Mouse (Mus musculus) lung, postnatal 0 days (tissue): ENCODE results near the gene Slc23a2. TPM values are rescaled to one million over a fixed set of nuclear protein-coding genes. Genes with fewer than 3 reads are reported as not detected.

Experiments used
- ATAC-seq: fragments of 200-750 bp; cut with Nextera tagmentation; 2 replicates; pipeline ENCODE4 v1.8.0; 2017; ENCODE audit warnings: moderate library complexity
- DNase-seq: peaks from one replicate; pipeline ENCODE4 v3.0.0-alpha.2; 2016; ENCODE audit warnings: low spot score
- H3K27ac ChIP-seq: fragments of 300-500 bp; sonication (generic); 2 replicates; pipeline ENCODE4 v1.5.1; 2014; ENCODE audit warnings: antibody characterized with exemption, mild to moderate bottlenecking, low read length, mixed read lengths
- H3K27me3 ChIP-seq: fragments of 300-500 bp; sonication (generic); replicated peaks from 2 replicates; pipeline ENCODE4 v1.6.1; 2014; ENCODE audit warnings: low read length, mixed read lengths; ENCODE audit not compliant: insufficient read depth
- H3K36me3 ChIP-seq: fragments of 300-500 bp; sonication (generic); 2 replicates; pipeline ENCODE4 v1.6.1; 2014; ENCODE audit warnings: low read length, mixed read lengths; ENCODE audit not compliant: insufficient read depth
- H3K4me1 ChIP-seq: fragments of 300-500 bp; sonication (generic); 2 replicates; pipeline ENCODE4 v1.6.1; 2014; ENCODE audit warnings: antibody characterized with exemption, low read depth, low read length, mixed read lengths; ENCODE audit not compliant: insufficient read depth
- H3K4me2 ChIP-seq: fragments of 300-500 bp; sonication (generic); replicated peaks from 2 replicates; pipeline ENCODE4 v1.6.1; 2014; ENCODE audit warnings: low read depth, mild to moderate bottlenecking, low read length, moderate library complexity, mixed read lengths
- H3K4me3 ChIP-seq: fragments of 300-500 bp; sonication (generic); 2 replicates; pipeline ENCODE4 v1.5.1; 2014; ENCODE audit warnings: low read depth, low read length
- H3K9ac ChIP-seq: fragments of 300-500 bp; sonication (generic); replicated peaks from 2 replicates; pipeline ENCODE4 v1.6.1; 2014; ENCODE audit warnings: low read depth, mild to moderate bottlenecking
- H3K9me3 ChIP-seq: fragments of 300-500 bp; sonication (generic); 2 replicates; pipeline ENCODE4 v1.6.1; 2016; ENCODE audit warnings: low read length, mixed read lengths
- CTCF ChIP-seq: IDR thresholded peaks from 2 replicates; pipeline ENCODE4 v1.5.1; 2016; ENCODE audit warnings: antibody characterized with exemption, mild to moderate bottlenecking
- EP300 ChIP-seq: IDR thresholded peaks from 2 replicates; pipeline ENCODE4 v1.6.1; 2016; ENCODE audit warnings: antibody characterized with exemption, mild to moderate bottlenecking, control low read depth
- WGBS: fragments of 180-500 bp; shearing (Covaris S2); extraction: QIAGEN DNeasy Blood & Tissue Kit; methylation state at CpG from one replicate; pipeline ENCODE4 v1.1.7; 2014; 5-methylcytosine and 5-hydroxymethylcytosine counted together
- polyA plus RNA-seq: library from polyadenylated mRNA; unstranded; fragments of >200 nt; fragmentation: Nextera tagmentation; extraction: Ambion mirVana; gene quantifications from 2 replicates; pipeline ENCODE4 v1.2.1, GENCODE M21; 2015

Gene Slc23a2
- polyA plus RNA-seq, 1 experiment from 2014 or later: 35.8 TPM

- TF ChIP-seq CTCF (no peak), EP300 (no peak)
- Histone ChIP-seq H3K4me2 (no peak overlapping the region), H3K36me3 (no peaks in the 10 kb centered on the region), H3K4me1 (no peaks in the 10 kb centered on the region), H3K27ac (no peak overlapping the region), H3K9me3 (no peaks in the 10 kb centered on the region), H3K27me3 (no peaks in the 10 kb centered on the region), H3K4me3 (no peak overlapping the region), H3K9ac (no peak overlapping the region)
- no peak for ATAC-seq
- DNase-seq: no peak
- 53% methylated on average over 3 of the region's 3 CpGs for WGBS
Measured at GRCm38 (mm10) chr2:132176289-132176848, 31.5 kb upstream of the Slc23a2 start.

- Histone ChIP-seq H3K4me3 (no peak overlapping the region), H3K4me2 (no peak overlapping the region), H3K4me1 (no peaks in the 10 kb centered on the region), H3K9ac (no peak overlapping the region), H3K9me3 (no peaks in the 10 kb centered on the region), H3K27me3 (no peaks in the 10 kb centered on the region), H3K27ac (no peak overlapping the region), H3K36me3 (no peaks in the 10 kb centered on the region)
- TF ChIP-seq EP300 (no peak), CTCF (no peak)
- no peak for DNase-seq
- ATAC-seq: no peak
- WGBS: 85% methylated on average over 3 of the region's 3 CpGs
Measured at GRCm38 (mm10) chr2:132174048-132174447, 29.1 kb upstream of the Slc23a2 start.

- ATAC-seq: no peak
- TF ChIP-seq EP300 (no peak), CTCF (no peak)
- no peaks in the 10 kb centered on the region for H3K36me3 ChIP-seq
- H3K27ac ChIP-seq: no peak overlapping the region
- H3K9me3 ChIP-seq: no peaks in the 10 kb centered on the region
- 58% methylated on average over 8 of the region's 8 CpGs for WGBS
- no peak overlapping the region for H3K9ac ChIP-seq
- no peaks in the 10 kb centered on the region for H3K4me1 ChIP-seq
- H3K27me3 ChIP-seq: no peaks in the 10 kb centered on the region
- no peak overlapping the region for H3K4me3 ChIP-seq
- H3K4me2 ChIP-seq: no peak overlapping the region
- no peak for DNase-seq
Measured at GRCm38 (mm10) chr2:132171939-132172338, 27.0 kb upstream of the Slc23a2 start.

- H3K27ac ChIP-seq: no peak overlapping the region
- ATAC-seq (no peak), DNase-seq (peak; percentile 14)
- H3K4me1 ChIP-seq: no peaks in the 10 kb centered on the region
- no peaks in the 10 kb centered on the region for H3K36me3 ChIP-seq
- no peaks in the 10 kb centered on the region for H3K9me3 ChIP-seq
- TF ChIP-seq CTCF: no peak
- WGBS: 75% methylated on average over 7 of the region's 7 CpGs
- no peaks in the 10 kb centered on the region for H3K27me3 ChIP-seq
- no peak overlapping the region for H3K4me2 ChIP-seq
- no peak overlapping the region for H3K4me3 ChIP-seq
- H3K9ac ChIP-seq: no peak overlapping the region
Measured at GRCm38 (mm10) chr2:132169150-132169549, 24.2 kb upstream of the Slc23a2 start.

- H3K4me3 ChIP-seq: no peak overlapping the region
- H3K9ac ChIP-seq: no peak overlapping the region
- DNase-seq (no peak), ATAC-seq (no peak)
- no peak overlapping the region for H3K4me2 ChIP-seq
- WGBS: 95% methylated on average over 1 of the region's 1 CpGs
- no peak overlapping the region for H3K27ac ChIP-seq
- no peaks in the 10 kb centered on the region for H3K9me3 ChIP-seq
- TF ChIP-seq CTCF (no peak), EP300 (no peak)
- H3K4me1 ChIP-seq: no peaks in the 10 kb centered on the region
- no peaks in the 10 kb centered on the region for H3K27me3 ChIP-seq
- no peaks in the 10 kb centered on the region for H3K36me3 ChIP-seq
Measured at GRCm38 (mm10) chr2:132163626-132164025, 18.7 kb upstream of the Slc23a2 start.

GRCm38 (mm10) chr2:132157482-132157881 is 12.6 kb upstream of the Slc23a2 start:
- no peak for TF ChIP-seq CTCF
- TF ChIP-seq EP300: no peak
- no peak overlapping the region for H3K4me3 ChIP-seq
- DNase-seq (no peak), ATAC-seq (no peak)
- no peaks in the 10 kb centered on the region for H3K36me3 ChIP-seq
- H3K27ac ChIP-seq: no peak overlapping the region
- H3K9ac ChIP-seq: no peak overlapping the region
- 67% methylated on average over 4 of the region's 4 CpGs for WGBS
- H3K27me3 ChIP-seq: no peaks in the 10 kb centered on the region
- H3K9me3 ChIP-seq: no peaks in the 10 kb centered on the region
- no peak overlapping the region for H3K4me2 ChIP-seq
- no peaks in the 10 kb centered on the region for H3K4me1 ChIP-seq

GRCm38 (mm10) chr2:132152670-132153069 is 7.8 kb upstream of the Slc23a2 start:
- TF ChIP-seq CTCF (no peak), EP300 (no peak)
- Histone ChIP-seq H3K4me2 (no peak overlapping the region), H3K27ac (no peak overlapping the region), H3K36me3 (no peaks in the 10 kb centered on the region), H3K9ac (no peak overlapping the region), H3K9me3 (no peaks in the 10 kb centered on the region), H3K27me3 (no peaks in the 10 kb centered on the region), H3K4me3 (no peak overlapping the region), H3K4me1 (no peaks in the 10 kb centered on the region)
- ATAC-seq: no peak
- 48% methylated on average over 5 of the region's 5 CpGs for WGBS
- DNase-seq: no peak
